ENCODE assay signal across 8 mouse cellular contexts in the genomic region with DNA sequence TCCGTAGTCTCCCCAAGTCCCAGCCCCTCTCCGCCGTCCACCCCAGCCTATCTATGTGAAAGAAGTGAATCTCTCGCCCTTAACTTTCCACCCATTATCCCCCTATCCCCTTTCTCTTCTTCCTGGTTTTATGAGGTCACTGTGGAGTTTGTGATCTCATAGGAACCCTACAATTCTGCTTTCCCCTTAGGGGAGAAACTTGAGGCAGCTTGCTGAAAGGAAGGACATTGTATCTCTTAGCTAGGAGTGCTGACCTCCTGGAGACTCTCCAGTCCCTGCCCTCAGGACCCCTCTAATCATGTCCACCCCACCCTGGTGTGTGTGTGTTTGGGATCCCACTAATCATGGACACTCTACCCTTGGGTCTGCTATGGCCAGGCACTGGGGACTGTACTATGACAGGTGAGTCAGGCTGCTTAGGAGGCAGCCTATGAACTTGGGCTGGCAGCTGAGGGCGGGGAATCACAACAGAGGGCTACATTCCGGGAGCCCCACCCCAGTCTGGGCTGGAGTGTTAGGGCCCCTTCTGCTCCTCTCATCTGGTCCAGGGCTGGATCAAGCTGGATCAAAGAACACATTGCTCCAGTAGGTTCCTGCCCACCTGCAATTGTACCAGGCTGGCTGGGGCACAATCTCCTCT. TPM values are rescaled to one million over a fixed set of nuclear protein-coding genes. Genes with fewer than 3 reads are reported as not detected.
DNase-seq lines count a peak whose midpoint lies in the region; ATAC-seq lines count a peak whose summit lies in the region.

No protein-coding gene starts in this region.

- H3K9me3 ChIP-seq in forebrain, embryonic 15.5 days, result no peaks in the 10 kb centered on the region
- no peaks in the 10 kb centered on the region for H3K9me3 ChIP-seq in midbrain, embryonic 12.5 days

- H3K4me2 ChIP-seq in forebrain, embryonic 15.5 days (replicated peaks), result peak overlapping the region; percentile 74
- peak overlapping the region; percentile 90 for H3K4me2 ChIP-seq in midbrain, embryonic 12.5 days (replicated peaks)

- H3K4me1 ChIP-seq in forebrain, embryonic 15.5 days, result peaks cover 38% of the 10 kb centered on the region
- peaks cover 41% of the 10 kb centered on the region for H3K4me1 ChIP-seq in midbrain, embryonic 12.5 days

- H3K27ac ChIP-seq in forebrain, embryonic 15.5 days (replicated peaks), result no peak overlapping the region
- peak overlapping the region; percentile 42; the same call in 1 of the 2 replicates for H3K27ac ChIP-seq in midbrain, embryonic 12.5 days (replicated peaks)

- H3K9ac ChIP-seq in forebrain, embryonic 15.5 days (replicated peaks), result peak overlapping the region; percentile 65
- peak overlapping the region; percentile 77 for H3K9ac ChIP-seq in midbrain, embryonic 12.5 days (replicated peaks)

- intact Hi-C loops in left cerebral cortex, postnatal 25 days (cut with DNase I), result loop anchor here (1.0 to 2.0 kb wide), 2 partner anchors 29 to 97 kb away; a partner anchor contains a TSS

- ATAC-seq in forebrain, embryonic 15.5 days (replicated peaks), result no peak
- ATAC-seq in midbrain, embryonic 12.5 days (ENCODE audit: low FRiP score, low read depth), result no peak
- ATAC-seq in erythroid progenitor cell, adult 5-6 weeks (replicated peaks; ENCODE audit: low FRiP score, poor library complexity, severe bottlenecking), result no peak

- 29% methylated on average over 6 of the region's 6 CpGs for WGBS in forebrain, embryonic 15.5 days
- 30% methylated on average over 6 of the region's 6 CpGs for WGBS in midbrain, embryonic 12.5 days

- H3K27me3 ChIP-seq in forebrain, embryonic 15.5 days, result no peaks in the 10 kb centered on the region
- H3K27me3 ChIP-seq in midbrain, embryonic 12.5 days, result no peaks in the 10 kb centered on the region

- H3K36me3 ChIP-seq in forebrain, embryonic 15.5 days, result peaks cover 9% of the 10 kb centered on the region
- H3K36me3 ChIP-seq in midbrain, embryonic 12.5 days, result peaks cover 18% of the 10 kb centered on the region

- H3K4me3 ChIP-seq in forebrain, embryonic 15.5 days, result peak overlapping the region; percentile 57
- H3K4me3 ChIP-seq in midbrain, embryonic 12.5 days, result peak overlapping the region; percentile 71

- peak; percentile 67 for DNase-seq in urinary bladder, postnatal 14 days (ENCODE audit: low spot score)
- no peak for DNase-seq in urinary bladder, adult 2 months (ENCODE audit: low spot score)
- DNase-seq in kidney, postnatal 4 days, result peak; percentile 66 to 79
- DNase-seq in ovary, adult 18-20 months (ENCODE audit: low spot score), result no peak
- DNase-seq in left cerebral cortex, postnatal 25 days (ENCODE audit: low spot score in 2 of 2), result no peak

RNA-seq across cellular contexts. Expression of a gene that starts 1.1 kb away (rescaled TPM):
- 22.7 and 24.6 TPM in 2 replicates for polyA plus RNA-seq in urinary bladder, adult 2 months (2012; rRNA removed)
- 6.9 and 7.8 TPM in 2 replicates for polyA plus RNA-seq in forebrain, embryonic 15.5 days (2015; fragmentation: Nextera tagmentation; extraction: Ambion mirVana)
- polyA plus RNA-seq in midbrain, embryonic 12.5 days (2016; fragmentation: Nextera tagmentation; extraction: Ambion mirVana), result 10.7 and 12.9 TPM in 2 replicates
- total RNA-seq in erythroid progenitor cell, adult 5-6 weeks (2015; ENCODE audit: low replicate concordance), result 17.3 and 25.2 TPM in 2 replicates
- total RNA-seq in erythroid progenitor cell, adult 5-6 weeks (2017; ENCODE audit: low replicate concordance), result 6.1 and 17.1 TPM in 2 replicates
- 10 to 100 TPM in 1 of 2 experiments, 1 to 10 TPM in 1; 9.2 to 11.8 TPM for total RNA-seq in left cerebral cortex, postnatal 25 days (2021)

RNA-seq across cellular contexts. Expression of a gene that starts 1.1 kb away (rescaled TPM):
- polyA plus RNA-seq in urinary bladder, adult 2 months (2012; rRNA removed), result 17.4 and 19.6 TPM in 2 replicates
- 21.4 and 22.1 TPM in 2 replicates for polyA plus RNA-seq in forebrain, embryonic 15.5 days (2015; fragmentation: Nextera tagmentation; extraction: Ambion mirVana)
- polyA plus RNA-seq in midbrain, embryonic 12.5 days (2016; fragmentation: Nextera tagmentation; extraction: Ambion mirVana), result 31.3 and 33.5 TPM in 2 replicates
- 46.9 and 75.0 TPM in 2 replicates for total RNA-seq in erythroid progenitor cell, adult 5-6 weeks (2015; ENCODE audit: low replicate concordance)
- total RNA-seq in erythroid progenitor cell, adult 5-6 weeks (2017; ENCODE audit: low replicate concordance), result 32.0 and 37.7 TPM in 2 replicates
- total RNA-seq in left cerebral cortex, postnatal 25 days (2021), result 10 to 100 TPM; 12.2 to 13.5 TPM

RNA-seq across cellular contexts. Expression of a gene that starts 1.2 kb away (rescaled TPM):
- 0.81 and 0.94 TPM in 2 replicates for polyA plus RNA-seq in urinary bladder, adult 2 months (2012; rRNA removed)
- polyA plus RNA-seq in forebrain, embryonic 15.5 days (2015; fragmentation: Nextera tagmentation; extraction: Ambion mirVana), result 0.22 TPM in 1 of 2 replicates, not detected in the other
- polyA plus RNA-seq in midbrain, embryonic 12.5 days (2016; fragmentation: Nextera tagmentation; extraction: Ambion mirVana), result 0.23 and 0.24 TPM in 2 replicates
- total RNA-seq in erythroid progenitor cell, adult 5-6 weeks (2015; ENCODE audit: low replicate concordance), result not detected in 2 replicates
- not detected in 2 replicates for total RNA-seq in erythroid progenitor cell, adult 5-6 weeks (2017; ENCODE audit: low replicate concordance)
- under 1 TPM; 0.18 to 0.21 TPM for total RNA-seq in left cerebral cortex, postnatal 25 days (2021)

RNA-seq across cellular contexts. Expression of a gene that starts 11.1 kb away (rescaled TPM):
- 41.4 and 41.6 TPM in 2 replicates for polyA plus RNA-seq in urinary bladder, adult 2 months (2012; rRNA removed)
- 4.5 and 8.5 TPM in 2 replicates for polyA plus RNA-seq in forebrain, embryonic 15.5 days (2015; fragmentation: Nextera tagmentation; extraction: Ambion mirVana)
- polyA plus RNA-seq in midbrain, embryonic 12.5 days (2016; fragmentation: Nextera tagmentation; extraction: Ambion mirVana), result 8.1 and 10.7 TPM in 2 replicates
- total RNA-seq in erythroid progenitor cell, adult 5-6 weeks (2015; ENCODE audit: low replicate concordance), result 62.5 and 94.1 TPM in 2 replicates
- total RNA-seq in erythroid progenitor cell, adult 5-6 weeks (2017; ENCODE audit: low replicate concordance), result 7.7 and 15.9 TPM in 2 replicates
- total RNA-seq in left cerebral cortex, postnatal 25 days (2021), result 1 to 10 TPM; 2.3 to 4.7 TPM

RNA-seq across cellular contexts. Expression of a gene that starts 15.5 kb away (rescaled TPM):
- 1.2 and 1.4 TPM in 2 replicates for polyA plus RNA-seq in urinary bladder, adult 2 months (2012; rRNA removed)
- 0.11 TPM in 1 of 2 replicates, not detected in the other for polyA plus RNA-seq in forebrain, embryonic 15.5 days (2015; fragmentation: Nextera tagmentation; extraction: Ambion mirVana)
- 0.14 and 0.29 TPM in 2 replicates for polyA plus RNA-seq in midbrain, embryonic 12.5 days (2016; fragmentation: Nextera tagmentation; extraction: Ambion mirVana)
- not detected in 2 replicates for total RNA-seq in erythroid progenitor cell, adult 5-6 weeks (2015; ENCODE audit: low replicate concordance)
- not detected in 2 replicates for total RNA-seq in erythroid progenitor cell, adult 5-6 weeks (2017; ENCODE audit: low replicate concordance)
- total RNA-seq in left cerebral cortex, postnatal 25 days (2021), result under 1 TPM in 1 of 2 experiments, not detected in 1; 0.32 TPM

Comparison
In these comparisons a context has a peak if more than half of its experiments do, and no peak if none do; other contexts are left out.
1. DNase-seq: peak in urinary bladder, postnatal 14 days (single experiment) and kidney, postnatal 4 days (2 of 2); none in urinary bladder, adult 2 months (single experiment), ovary, adult 18-20 months (single experiment) and left cerebral cortex, postnatal 25 days (0 of 2).